Mouse (Mus musculus): ENCODE measurements around the gene Olfr775.

The Olfr775 gene

DNA sequence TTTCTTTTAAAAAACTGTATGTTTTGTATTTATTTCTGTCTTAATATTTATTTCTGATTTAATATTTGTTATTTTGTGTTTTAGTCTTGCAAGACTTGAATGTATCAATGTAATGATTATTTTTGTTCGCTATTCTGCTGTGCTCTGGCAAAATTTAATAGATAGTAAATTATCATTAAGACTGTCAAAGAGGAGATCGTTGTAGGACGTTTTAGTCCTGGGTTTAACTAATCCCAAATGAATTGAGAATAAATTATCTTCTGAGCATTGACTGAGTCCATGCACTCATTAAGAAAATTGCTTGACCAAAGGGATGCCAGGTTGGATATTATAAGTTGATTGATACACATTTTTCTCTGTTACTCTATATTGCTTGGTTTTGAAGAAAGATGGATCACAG, at the start of gene Olfr775:
Gene Olfr775 (plus strand): TSS at position 301 of the 400 bp plus-strand sequence.
- DNase-seq: no peak

DNA sequence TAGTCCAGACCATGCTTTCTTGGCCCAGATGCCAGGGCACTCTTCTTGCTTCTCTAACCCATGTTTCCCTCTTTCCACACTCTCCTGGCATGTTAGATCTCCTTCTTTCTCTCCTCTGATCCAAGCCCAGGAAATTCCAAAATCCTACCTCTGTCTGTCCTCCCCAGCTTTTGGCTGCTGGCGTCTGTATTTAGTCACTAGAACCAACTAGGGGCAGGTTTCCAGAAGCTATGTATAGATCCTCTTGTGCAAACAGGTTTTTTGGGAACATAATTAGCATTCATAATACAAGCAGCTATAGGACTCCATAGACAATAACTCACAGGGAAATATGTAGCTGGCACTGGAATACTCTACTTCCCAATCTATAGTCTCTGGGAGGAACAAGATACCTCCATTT, 17.5 kb upstream of the Olfr775 start:
- DNase-seq: no peak

DNA sequence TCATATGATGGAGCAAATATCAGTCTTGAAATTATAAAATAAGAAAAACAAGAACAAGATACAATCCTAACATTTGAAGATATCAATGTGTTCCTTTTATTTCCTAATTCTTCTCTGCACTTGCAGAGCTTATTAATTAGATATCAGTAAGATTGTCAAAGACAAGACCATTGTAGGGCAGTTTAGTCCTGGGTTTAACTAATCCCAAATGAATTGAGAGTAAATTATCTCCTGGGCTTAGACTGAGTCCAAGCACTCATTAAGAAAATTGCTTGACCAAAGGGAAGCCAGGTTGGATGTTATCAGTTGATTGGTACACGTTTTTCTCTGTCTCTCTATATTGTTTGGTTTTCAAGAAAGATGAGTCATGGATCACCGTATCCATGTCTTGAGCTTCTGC, 12.3 kb upstream of the Olfr775 start, which contains the start of gene Olfr774:
Gene Olfr774 (plus strand): TSS at position 301 of the 400 bp plus-strand sequence.
- no peak for DNase-seq

DNA sequence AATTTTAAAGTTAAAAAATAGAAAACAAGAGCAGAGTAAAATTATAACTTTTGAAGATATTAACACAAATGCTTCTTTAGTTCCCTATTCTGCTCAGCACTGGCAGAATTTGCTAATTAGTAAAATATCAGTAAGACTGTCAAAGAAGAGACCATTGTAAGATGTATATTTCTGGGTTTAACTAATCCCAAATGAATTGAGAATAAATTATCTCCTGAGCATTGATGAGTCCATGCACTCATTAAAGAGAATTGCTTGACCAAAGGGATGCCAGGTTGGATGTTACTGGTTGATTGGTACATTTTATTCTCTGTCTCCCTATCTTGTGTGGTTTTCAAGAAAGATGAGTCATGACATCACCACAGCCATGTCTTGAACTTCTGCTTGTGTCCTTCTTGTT, 10.6 kb downstream of the Olfr775 start, which contains the start of gene Olfr776:
Gene Olfr776 (plus strand): TSS at position 301 of the 400 bp plus-strand sequence.
- DNase-seq: no peak

DNA sequence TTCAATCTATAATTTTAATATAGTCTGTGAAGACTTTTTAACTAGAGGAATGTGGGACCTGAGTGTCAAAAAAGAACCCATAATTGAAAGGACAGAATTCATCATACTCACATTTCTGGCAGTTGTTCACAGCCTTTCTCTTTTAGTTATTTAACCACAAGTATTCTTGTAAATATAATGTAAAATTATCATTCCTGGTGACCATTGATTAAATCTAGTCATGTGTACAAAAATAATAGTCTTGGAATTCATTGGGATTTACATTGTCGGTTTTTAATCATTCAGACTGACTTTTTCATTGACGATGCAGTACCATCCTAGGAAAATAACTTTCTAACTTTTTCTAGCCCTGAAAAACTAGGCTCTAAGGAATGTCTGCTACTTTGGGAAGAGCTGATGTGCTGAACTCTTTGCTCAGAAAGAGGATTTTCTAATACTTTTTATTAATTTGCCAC, 22.9 kb downstream of the Olfr775 start, which contains the start of gene Olfr777:
Gene Olfr777 (minus strand): TSS at position 405 of the 455 bp plus-strand sequence.
- DNase-seq: no peak

Measured in kidney, postnatal 36 days (tissue).